In the genomic region with DNA sequence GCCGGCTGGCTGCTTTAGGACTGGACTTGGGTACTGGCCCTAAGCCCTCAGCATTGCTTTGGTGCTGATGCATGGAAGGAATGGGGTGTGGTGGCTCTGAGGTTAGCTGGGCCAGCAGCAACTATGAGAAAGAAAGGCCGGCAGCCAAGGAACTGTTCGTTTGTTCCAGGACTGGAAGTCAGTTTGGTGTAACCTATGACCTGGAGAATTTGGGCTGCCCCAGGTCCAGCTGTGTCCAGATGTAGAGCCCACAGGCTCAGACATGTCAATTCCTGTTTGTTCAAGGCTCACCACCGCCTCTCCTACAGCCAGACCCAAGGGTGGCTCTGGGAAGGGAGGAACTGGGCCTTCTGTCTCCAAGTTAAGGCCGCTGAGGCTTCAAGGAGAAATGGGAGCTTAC, we compare ENCODE assay signal across 12 mouse cellular contexts. TPM values are rescaled to one million over a fixed set of nuclear protein-coding genes. Genes with fewer than 3 reads are reported as not detected.
DNase-seq lines count a peak whose midpoint lies in the region; ATAC-seq and TF ChIP-seq lines count a peak whose summit lies in the region.
"Had no signal": no experiment of that assay in that cellular context is flagged by ENCODE, and none has a peak within 500 bp of the region (broad histone marks: within the 10 kb centered on the region; RNA-seq: fewer than 3 reads in every experiment).

No protein-coding gene starts in this region.

- no peaks in the 10 kb centered on the region for H3K9me3 ChIP-seq in kidney, postnatal 0 days (replicated peaks; ENCODE audit: low read length)
- H3K9me3 ChIP-seq: embryonic facial prominence, embryonic 12.5 days; midbrain, embryonic 12.5 days had no signal

- no peak overlapping the region for H3K4me2 ChIP-seq in kidney, postnatal 0 days (ENCODE audit: low read length)
- H3K4me2 ChIP-seq: embryonic facial prominence, embryonic 12.5 days; midbrain, embryonic 12.5 days had no signal

- H3K4me1 ChIP-seq in kidney, postnatal 0 days (replicated peaks; ENCODE audit: insufficient read depth, low read length), result peaks cover 9% of the 10 kb centered on the region

- no peak overlapping the region for H3K9ac ChIP-seq in kidney, postnatal 0 days (ENCODE audit: low read depth, low read length)
- H3K9ac ChIP-seq: embryonic facial prominence, embryonic 12.5 days; midbrain, embryonic 12.5 days had no signal

- peak overlapping the region; percentile 48 for H3K27ac ChIP-seq in kidney, postnatal 0 days
- H3K27ac ChIP-seq: embryonic facial prominence, embryonic 12.5 days; midbrain, embryonic 12.5 days had no signal

- TF ChIP-seq CTCF in kidney, postnatal 0 days (IDR thresholded peaks at IDR 0.05; ENCODE audit: low read depth), result no peak

- H3K4me3 ChIP-seq in kidney, postnatal 0 days (replicated peaks; ENCODE audit: low read depth, low read length), result no peak overlapping the region
- H3K4me3 ChIP-seq: embryonic facial prominence, embryonic 12.5 days; midbrain, embryonic 12.5 days had no signal

- no peaks in the 10 kb centered on the region for H3K27me3 ChIP-seq in kidney, postnatal 0 days (ENCODE audit: insufficient read depth, low read length)

- ATAC-seq in kidney, postnatal 0 days (replicated peaks; ENCODE audit: low FRiP score, low read depth), result no peak

- WGBS in kidney, postnatal 0 days, result 55% methylated on average over 5 of the region's 5 CpGs

- peak; percentile 71 for DNase-seq in gastrocnemius, adult 18-20 months (ENCODE audit: low spot score)
- no peak for DNase-seq in gastrocnemius, postnatal 10 days
- DNase-seq in gastrocnemius, postnatal 25 days, result peak; percentile 64
- peak; percentile 47 for DNase-seq in kidney, postnatal 0 days (ENCODE audit: low spot score)
- peak; percentile 11 for DNase-seq in ovary, postnatal 10 days (ENCODE audit: low spot score)
- no peak for DNase-seq in cerebellum, adult 9-11 months
- no peak for DNase-seq in retina, embryonic 14.5 days (ENCODE audit: low spot score)
- DNase-seq in natural killer cell, adult 2 months (ENCODE audit: low spot score in 2 of 2), result no peak

- H3K36me3 ChIP-seq in kidney, postnatal 0 days (ENCODE audit: insufficient read depth, low read length), result no peaks in the 10 kb centered on the region
- H3K36me3 ChIP-seq: embryonic facial prominence, embryonic 12.5 days; midbrain, embryonic 12.5 days had no signal

RNA-seq across cellular contexts. Expression of gene Prelp, which starts 38.3 kb away (rescaled TPM):
- 10 to 100 TPM; 17.6 to 37.2 TPM for total RNA-seq in gastrocnemius, adult 18-20 months (2021)
- 10 to 100 TPM; 16.3 to 20.0 TPM for total RNA-seq in gastrocnemius, postnatal 10 days (2021)
- 10 to 100 TPM; 14.9 to 21.8 TPM for total RNA-seq in gastrocnemius, postnatal 25 days (2021)
- 2.2 TPM in 2 replicates for polyA plus RNA-seq in kidney, postnatal 0 days (2015; fragmentation: Nextera tagmentation; extraction: Ambion mirVana)
- total RNA-seq: neutrophil, adult 5-6 weeks had no signal

RNA-seq across cellular contexts. Expression of gene Optc, which starts 51.7 kb away (rescaled TPM):
- total RNA-seq in gastrocnemius, adult 18-20 months (2021), result under 1 TPM in 1 of 2 experiments, not detected in 1; 0.19 TPM
- total RNA-seq in gastrocnemius, postnatal 10 days (2021), result under 1 TPM; 0.16 to 0.23 TPM
- total RNA-seq in gastrocnemius, postnatal 25 days (2021), result under 1 TPM in 1 of 2 experiments, not detected in 1; 0.75 TPM
- polyA plus RNA-seq in kidney, postnatal 0 days (2015; fragmentation: Nextera tagmentation; extraction: Ambion mirVana), result 0.39 and 0.40 TPM in 2 replicates
- total RNA-seq: liver, adult 2 months; neutrophil, adult 5-6 weeks had no signal
- polyA plus RNA-seq: liver, adult 2 months had no signal

Comparison
In these comparisons a context has a peak if more than half of its experiments do, and no peak if none do; other contexts are left out.
1. DNase-seq: peak in gastrocnemius, adult 18-20 months (single experiment), gastrocnemius, postnatal 25 days (single experiment), kidney, postnatal 0 days (single experiment) and ovary, postnatal 10 days (single experiment); none in gastrocnemius, postnatal 10 days (single experiment), cerebellum, adult 9-11 months (single experiment), retina, embryonic 14.5 days (single experiment) and natural killer cell, adult 2 months (0 of 2).